Mouse (Mus musculus): ENCODE data around the gene Lrrc71. TPM values are rescaled to one million over a fixed set of nuclear protein-coding genes. Genes with fewer than 3 reads are reported as not detected.

Lrrc71 gene
- polyA plus RNA-seq, 1 experiment = 0.03 TPM

- H3K27ac ChIP-seq (ENCODE audit: insufficient read depth, low read depth, low read length) = no peak overlapping the region
- 74% methylated on average over 3 of the region's 3 CpGs for WGBS
- TF ChIP-seq CTCF (IDR thresholded peaks at IDR 0.05; ENCODE audit: extremely low read depth, insufficient read length, insufficient replicate concordance, low read depth, low read length) (no peak), POLR2A (IDR thresholded peaks at IDR 0.05; ENCODE audit: low read depth, low read length) (no peak)
- no peak overlapping the region for H3K4me3 ChIP-seq (ENCODE audit: low read depth, low read length)
- H3K27me3 ChIP-seq (ENCODE audit: control insufficient read depth, insufficient read depth, low read length) = no peaks in the 10 kb centered on the region
- H3K4me1 ChIP-seq (ENCODE audit: control insufficient read depth, insufficient read depth, insufficient read length, low read length) = no peaks in the 10 kb centered on the region
- H3K36me3 ChIP-seq (ENCODE audit: control insufficient read depth, insufficient read depth, low read length) = peaks cover 17% of the 10 kb centered on the region
Observed at GRCm38 (mm10) chr3:87742013-87742412, 6.4 kb downstream of the Lrrc71 start.

GRCm38 (mm10) chr3:87738906-87739305 is 9.5 kb downstream of the Lrrc71 start:
- no peak overlapping the region for H3K27ac ChIP-seq (ENCODE audit: insufficient read depth, low read depth, low read length)
- WGBS = 68% methylated on average over 5 of the region's 5 CpGs
- H3K36me3 ChIP-seq (ENCODE audit: control insufficient read depth, insufficient read depth, low read length) = peaks cover 46% of the 10 kb centered on the region
- no peaks in the 10 kb centered on the region for H3K27me3 ChIP-seq (ENCODE audit: control insufficient read depth, insufficient read depth, low read length)
- TF ChIP-seq POLR2A (IDR thresholded peaks at IDR 0.05; ENCODE audit: low read depth, low read length) = no peak
- TF ChIP-seq CTCF (IDR thresholded peaks at IDR 0.05; ENCODE audit: extremely low read depth, insufficient read length, insufficient replicate concordance, low read depth, low read length) = no peak
- H3K4me1 ChIP-seq (ENCODE audit: control insufficient read depth, insufficient read depth, insufficient read length, low read length) = no peaks in the 10 kb centered on the region
- no peak overlapping the region for H3K4me3 ChIP-seq (ENCODE audit: low read depth, low read length)

- no peak overlapping the region for H3K4me3 ChIP-seq (ENCODE audit: low read depth, low read length)
- 80% methylated on average over 9 of the region's 9 CpGs for WGBS
Observed at GRCm38 (mm10) chr3:87735335-87735734, 13.1 kb downstream of the Lrrc71 start.

GRCm38 (mm10) chr3:87733984-87734761 is 14.3 kb downstream of the Lrrc71 start:
- 91% methylated on average over 11 of the region's 11 CpGs for WGBS
- no peak for TF ChIP-seq POLR2A (IDR thresholded peaks at IDR 0.05; ENCODE audit: low read depth, low read length)
- TF ChIP-seq CTCF (IDR thresholded peaks at IDR 0.05; ENCODE audit: extremely low read depth, insufficient read length, insufficient replicate concordance, low read depth, low read length) = no peak
- Histone ChIP-seq H3K36me3 (ENCODE audit: control insufficient read depth, insufficient read depth, low read length) (peaks cover 87% of the 10 kb centered on the region), H3K27me3 (ENCODE audit: control insufficient read depth, insufficient read depth, low read length) (no peaks in the 10 kb centered on the region), H3K4me1 (ENCODE audit: control insufficient read depth, insufficient read depth, insufficient read length, low read length) (no peaks in the 10 kb centered on the region), H3K4me3 (ENCODE audit: low read depth, low read length) (no peak overlapping the region), H3K27ac (ENCODE audit: insufficient read depth, low read depth, low read length) (no peak overlapping the region)

More at GRCm38 (mm10) chr3:87735335-87735734, 13.1 kb downstream of the Lrrc71 start:
- H3K36me3 ChIP-seq (ENCODE audit: control insufficient read depth, insufficient read depth, low read length) = peaks cover 76% of the 10 kb centered on the region
- H3K4me1 ChIP-seq (ENCODE audit: control insufficient read depth, insufficient read depth, insufficient read length, low read length) = no peaks in the 10 kb centered on the region
- TF ChIP-seq CTCF (IDR thresholded peaks at IDR 0.05; ENCODE audit: extremely low read depth, insufficient read length, insufficient replicate concordance, low read depth, low read length) (no peak), POLR2A (IDR thresholded peaks at IDR 0.05; ENCODE audit: low read depth, low read length) (no peak)
- H3K27me3 ChIP-seq (ENCODE audit: control insufficient read depth, insufficient read depth, low read length) = no peaks in the 10 kb centered on the region
- H3K27ac ChIP-seq (ENCODE audit: insufficient read depth, low read depth, low read length) = no peak overlapping the region

GRCm38 (mm10) chr3:87733098-87733497 is 15.3 kb downstream of the Lrrc71 start:
- H3K36me3 ChIP-seq (ENCODE audit: control insufficient read depth, insufficient read depth, low read length) = peaks cover 89% of the 10 kb centered on the region
- TF ChIP-seq CTCF (IDR thresholded peaks at IDR 0.05; ENCODE audit: extremely low read depth, insufficient read length, insufficient replicate concordance, low read depth, low read length) = no peak
- no peak for TF ChIP-seq POLR2A (IDR thresholded peaks at IDR 0.05; ENCODE audit: low read depth, low read length)
- WGBS = 82% methylated on average over 4 of the region's 4 CpGs

GRCm38 (mm10) chr3:87728696-87729095 is 19.7 kb downstream of the Lrrc71 start:
- no peak overlapping the region for H3K27ac ChIP-seq (ENCODE audit: insufficient read depth, low read depth, low read length)
- no peak overlapping the region for H3K4me3 ChIP-seq (ENCODE audit: low read depth, low read length)
- H3K27me3 ChIP-seq (ENCODE audit: control insufficient read depth, insufficient read depth, low read length) = no peaks in the 10 kb centered on the region
- H3K36me3 ChIP-seq (ENCODE audit: control insufficient read depth, insufficient read depth, low read length) = peaks cover 88% of the 10 kb centered on the region
- 74% methylated on average over 6 of the region's 6 CpGs for WGBS
- no peaks in the 10 kb centered on the region for H3K4me1 ChIP-seq (ENCODE audit: control insufficient read depth, insufficient read depth, insufficient read length, low read length)
- TF ChIP-seq CTCF (IDR thresholded peaks at IDR 0.05; ENCODE audit: extremely low read depth, insufficient read length, insufficient replicate concordance, low read depth, low read length) (no peak), POLR2A (IDR thresholded peaks at IDR 0.05; ENCODE audit: low read depth, low read length) (no peak)

More at GRCm38 (mm10) chr3:87733098-87733497, 15.3 kb downstream of the Lrrc71 start:
- no peaks in the 10 kb centered on the region for H3K4me1 ChIP-seq (ENCODE audit: control insufficient read depth, insufficient read depth, insufficient read length, low read length)
- no peak overlapping the region for H3K4me3 ChIP-seq (ENCODE audit: low read depth, low read length)
- H3K27me3 ChIP-seq (ENCODE audit: control insufficient read depth, insufficient read depth, low read length) = no peaks in the 10 kb centered on the region
- no peak overlapping the region for H3K27ac ChIP-seq (ENCODE audit: insufficient read depth, low read depth, low read length)

GRCm38 (mm10) chr3:87726191-87726590 is 22.2 kb downstream of the Lrrc71 start:
- H3K27ac ChIP-seq (ENCODE audit: insufficient read depth, low read depth, low read length) = no peak overlapping the region
- H3K4me3 ChIP-seq (ENCODE audit: low read depth, low read length) = no peak overlapping the region
- no peaks in the 10 kb centered on the region for H3K4me1 ChIP-seq (ENCODE audit: control insufficient read depth, insufficient read depth, insufficient read length, low read length)
- no peaks in the 10 kb centered on the region for H3K27me3 ChIP-seq (ENCODE audit: control insufficient read depth, insufficient read depth, low read length)
- TF ChIP-seq POLR2A (IDR thresholded peaks at IDR 0.05; ENCODE audit: low read depth, low read length) (no peak), CTCF (IDR thresholded peaks at IDR 0.05; ENCODE audit: extremely low read depth, insufficient read length, insufficient replicate concordance, low read depth, low read length) (no peak)
- H3K36me3 ChIP-seq (ENCODE audit: control insufficient read depth, insufficient read depth, low read length) = peaks cover 80% of the 10 kb centered on the region
- WGBS = 95% methylated on average over 7 of the region's 7 CpGs
